Mouse (Mus musculus): ENCODE data around the gene Eps15l1.

Gene Eps15l1

DNA sequence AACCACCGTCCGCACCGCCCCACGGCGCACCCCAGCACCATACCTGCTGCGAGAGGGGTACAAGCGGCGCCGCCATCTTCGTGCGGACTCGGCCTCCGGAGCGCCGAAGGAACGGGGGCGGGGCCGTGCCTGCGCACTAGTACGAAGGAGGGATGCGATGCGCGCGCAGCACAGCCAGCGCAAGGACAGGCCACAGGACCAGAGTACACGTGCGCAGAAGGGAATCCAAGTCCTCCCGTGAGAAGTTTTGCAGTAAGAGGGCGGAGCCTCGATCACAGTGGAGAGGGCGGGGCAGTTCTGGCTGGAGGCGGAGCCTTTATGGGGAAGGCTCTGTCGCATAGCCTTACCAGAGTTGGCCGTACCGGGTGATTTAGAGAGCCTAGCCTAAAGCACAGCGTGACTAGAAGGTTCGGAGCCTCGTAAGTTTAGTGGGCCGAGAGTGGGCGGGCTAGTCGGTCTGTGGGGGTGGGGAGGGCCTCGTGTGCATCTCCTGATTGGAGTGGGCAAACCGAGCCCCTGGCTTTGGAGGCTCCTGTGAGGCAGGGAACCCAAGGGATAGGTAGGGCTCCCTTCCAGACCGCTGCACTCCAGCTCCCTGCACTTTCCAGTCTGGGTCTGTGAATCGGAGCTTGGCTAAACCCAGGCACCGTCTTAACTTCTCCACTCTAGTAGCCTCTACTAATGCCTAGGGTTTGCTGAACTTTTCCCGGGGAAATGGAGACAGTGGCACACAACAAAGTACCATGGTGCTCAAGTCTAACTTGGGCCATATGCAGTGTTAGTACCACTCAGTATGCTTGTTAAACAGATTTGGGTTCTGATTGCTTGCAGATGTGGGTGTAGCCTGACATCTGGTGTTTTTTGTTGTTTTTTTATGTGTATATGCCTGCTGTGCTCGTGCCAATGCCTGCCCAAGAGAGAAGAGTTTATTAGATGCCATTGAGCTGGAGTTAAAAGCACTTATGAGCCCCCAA is at the start of gene Eps15l1:
Gene Eps15l1 (minus strand): TSS at position 99 of the 974 bp plus-strand sequence.
- peak; percentile 98 for DNase-seq (ENCODE audit: low spot score in 2 of 2)

DNA sequence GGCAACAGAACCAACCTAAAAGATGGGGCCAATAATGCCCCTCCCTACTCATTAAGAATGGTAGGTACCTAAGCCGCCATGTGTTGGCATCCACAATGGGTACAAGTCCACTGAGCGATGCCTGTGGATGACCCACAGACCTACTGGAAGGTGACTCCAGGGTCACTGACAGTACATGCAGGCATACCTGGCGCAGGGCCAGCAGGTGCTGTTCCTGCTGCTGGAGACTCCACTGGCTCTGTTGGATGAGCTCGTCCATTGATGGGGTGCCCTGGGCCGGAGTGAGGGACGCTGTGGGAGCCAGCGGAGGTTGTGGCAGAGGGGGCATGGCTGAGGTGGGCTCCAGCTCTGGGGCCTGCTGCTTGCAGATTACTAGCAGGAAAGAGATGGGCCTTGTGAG is 49.4 kb upstream of the Eps15l1 start:
- DNase-seq (ENCODE audit: low spot score in 2 of 2), result no peak

DNA sequence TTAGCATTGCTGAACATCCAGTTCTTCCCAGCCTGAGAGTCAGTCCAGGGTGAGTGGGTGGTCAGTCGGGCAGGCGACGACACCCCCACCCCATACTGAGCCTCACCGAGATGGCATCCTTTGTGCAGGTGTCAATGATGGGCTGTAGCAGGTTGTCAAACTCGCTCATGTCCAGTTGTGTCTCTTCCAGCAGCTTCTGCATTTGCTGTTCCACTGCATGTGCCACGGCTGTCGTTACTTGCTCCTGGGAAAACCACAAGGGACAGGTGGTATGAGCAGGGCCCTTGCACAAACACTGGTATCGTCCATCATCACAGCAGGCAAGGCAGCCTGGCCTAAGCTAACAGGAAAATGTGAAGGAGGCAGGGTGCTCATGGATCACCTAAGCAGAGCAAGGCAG is 48.7 kb upstream of the Eps15l1 start:
- DNase-seq (ENCODE audit: low spot score in 2 of 2), result no peak

- DNase-seq (ENCODE audit: low spot score in 2 of 2), result no peak
Measured at GRCm38 (mm10) chr8:72469243-72469642, 48.0 kb upstream of the Eps15l1 start.

DNA sequence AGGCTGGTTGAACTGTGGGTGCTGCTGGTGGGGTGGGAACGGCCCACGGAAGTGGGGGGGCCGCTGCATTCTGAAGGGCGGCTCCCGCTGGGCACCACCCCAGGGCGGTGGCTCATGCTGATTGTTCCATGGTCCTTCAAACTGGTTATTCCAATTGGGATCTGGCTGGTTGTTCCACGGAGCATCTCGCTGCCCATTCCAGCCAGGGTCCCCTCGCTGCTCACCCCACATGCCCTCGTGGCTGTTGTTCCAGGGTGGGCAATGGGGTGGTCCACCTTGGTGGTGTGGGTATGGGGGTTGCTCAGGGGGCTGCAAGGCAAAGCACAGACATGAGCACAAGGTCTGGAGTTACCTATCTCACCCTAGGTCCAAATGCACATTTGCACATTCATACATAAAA is 43.0 kb upstream of the Eps15l1 start:
- DNase-seq (ENCODE audit: low spot score in 2 of 2), result no peak

DNA sequence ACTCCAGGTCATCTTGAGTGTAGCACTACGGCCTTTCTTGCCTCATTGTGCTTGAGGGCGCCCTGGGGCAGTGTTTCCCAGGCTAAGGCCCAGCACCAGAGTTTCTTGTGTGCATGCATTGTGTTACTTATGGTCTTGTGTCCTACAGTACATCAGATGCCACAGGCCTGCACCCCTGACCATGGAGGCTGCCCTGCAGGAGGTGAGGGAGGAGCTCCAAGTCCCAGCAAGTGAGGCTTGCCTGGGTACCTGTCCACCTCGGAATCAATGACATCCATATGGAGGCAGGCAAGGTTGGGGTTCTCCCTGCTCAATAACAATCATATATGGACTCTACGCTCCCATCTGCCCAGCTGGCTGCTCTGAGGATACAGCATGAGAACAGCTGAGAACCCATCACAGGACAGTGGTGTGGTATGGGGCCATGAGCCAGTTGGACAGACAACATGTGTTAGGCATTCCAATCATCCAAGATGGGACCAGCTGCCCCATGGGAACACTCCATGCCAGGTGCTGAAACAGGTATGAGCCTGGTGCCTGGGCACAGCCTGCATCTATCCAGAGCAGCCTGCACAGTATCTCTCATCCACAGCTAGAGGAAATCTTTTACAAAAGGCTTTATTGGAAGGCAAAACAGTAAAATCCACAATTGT is 38.7 kb upstream of the Eps15l1 start:
- no peak for DNase-seq (ENCODE audit: low spot score in 2 of 2)

DNA sequence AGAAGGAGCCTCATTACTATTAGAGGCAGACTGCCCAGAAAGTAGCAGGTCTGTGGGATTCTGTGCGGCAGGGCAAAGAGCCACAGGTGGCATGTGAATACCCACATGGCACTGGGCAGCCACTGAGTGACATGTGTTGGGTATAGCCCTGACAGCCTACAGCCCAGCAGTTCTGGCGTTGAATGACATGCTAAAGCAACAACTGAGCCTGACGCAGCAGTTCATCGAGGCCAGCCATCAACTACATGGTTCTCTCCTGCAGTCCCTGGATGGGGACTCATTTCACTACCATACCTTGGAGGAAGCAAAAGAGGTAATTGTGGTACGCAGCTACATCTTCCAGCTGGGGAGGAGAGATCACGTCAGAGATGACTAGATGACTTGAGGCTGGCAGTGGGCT is 37.2 kb upstream of the Eps15l1 start:
- DNase-seq (ENCODE audit: low spot score in 2 of 2), result no peak

- no peak for DNase-seq (ENCODE audit: low spot score in 2 of 2)
Measured at GRCm38 (mm10) chr8:72457806-72458205, 36.5 kb upstream of the Eps15l1 start.

DNA sequence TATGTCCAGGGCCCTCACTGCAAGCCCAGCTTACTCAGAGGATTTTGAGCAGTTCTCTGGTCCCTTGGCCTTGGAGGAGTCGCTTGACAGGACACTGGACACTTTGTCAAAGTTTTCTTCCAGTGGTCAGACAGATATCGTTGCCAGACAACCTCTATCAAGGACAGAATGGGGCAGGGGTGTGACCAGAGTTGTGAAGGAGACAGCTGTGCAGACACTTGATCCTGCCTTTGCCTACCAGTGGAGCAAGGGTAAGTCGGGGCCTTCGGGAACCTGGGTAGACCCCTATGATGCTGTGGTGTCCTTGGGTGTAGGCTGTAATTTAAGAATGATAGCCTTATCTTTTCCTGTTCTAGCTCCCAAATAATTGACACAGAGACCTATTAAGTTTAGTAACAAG is 34.1 kb upstream of the Eps15l1 start:
- no peak for DNase-seq (ENCODE audit: low spot score in 2 of 2)

DNA sequence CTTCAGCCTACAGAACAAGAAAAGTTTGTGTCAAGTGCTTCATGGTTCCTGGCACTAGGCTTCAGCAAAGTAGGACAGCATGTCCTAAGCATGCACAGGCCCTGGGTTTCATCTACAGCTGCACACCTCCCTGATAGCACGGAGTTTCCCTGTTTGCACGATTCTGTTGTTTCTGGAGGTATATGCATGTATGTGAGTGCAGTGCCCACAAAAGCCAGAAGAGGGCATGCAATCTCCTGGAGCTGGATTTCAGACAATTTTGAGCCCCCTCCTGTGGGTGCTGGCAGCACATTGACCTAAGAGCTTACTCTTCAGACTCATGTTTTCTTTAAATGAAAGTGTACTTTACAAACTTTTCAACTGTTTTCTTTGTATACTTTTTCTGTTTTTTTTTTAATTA is 32.6 kb upstream of the Eps15l1 start:
- DNase-seq (ENCODE audit: low spot score in 2 of 2), result no peak

DNA sequence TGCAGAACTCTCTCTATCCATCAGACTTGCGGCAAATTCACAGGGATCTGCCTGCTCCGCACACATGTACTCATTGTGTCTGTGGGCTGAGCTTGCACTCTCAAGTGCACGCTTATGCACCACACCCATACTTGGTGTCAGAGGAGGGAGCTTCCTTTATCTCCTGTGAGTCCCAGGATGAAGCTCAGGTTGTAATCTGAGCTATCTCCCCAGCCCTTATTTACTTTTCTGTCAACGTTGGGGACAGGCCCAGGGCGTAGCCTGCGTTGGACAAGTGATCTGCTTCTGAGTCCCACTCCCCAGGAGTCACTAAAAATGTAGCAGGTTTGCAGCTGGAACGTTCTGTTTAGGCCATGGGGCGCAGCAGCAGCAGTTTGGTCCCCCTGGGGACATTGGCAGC is 30.3 kb upstream of the Eps15l1 start:
- no peak for DNase-seq (ENCODE audit: low spot score in 2 of 2)

GRCm38 (mm10) chr8:72445071-72445470 is 23.8 kb upstream of the Eps15l1 start:
- no peak for DNase-seq (ENCODE audit: low spot score in 2 of 2)

DNA sequence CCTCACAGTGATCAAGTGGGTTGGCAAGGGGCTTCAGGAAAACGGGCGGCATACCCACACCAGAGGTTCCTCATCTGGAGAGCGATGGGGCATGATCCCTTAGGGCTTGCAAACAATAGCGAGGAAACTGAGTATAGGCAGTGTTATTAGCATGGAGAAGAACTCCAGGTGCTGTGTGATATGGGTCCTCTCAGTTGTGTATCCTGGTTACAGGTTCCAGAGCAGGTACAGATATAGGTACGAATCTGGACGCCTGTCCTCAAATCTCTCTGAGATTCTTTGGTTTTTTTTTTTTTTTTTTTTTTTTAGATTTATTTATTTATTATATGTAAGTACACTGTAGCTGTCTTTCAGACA is 22.7 kb upstream of the Eps15l1 start:
- no peak for DNase-seq (ENCODE audit: low spot score in 2 of 2)

DNA sequence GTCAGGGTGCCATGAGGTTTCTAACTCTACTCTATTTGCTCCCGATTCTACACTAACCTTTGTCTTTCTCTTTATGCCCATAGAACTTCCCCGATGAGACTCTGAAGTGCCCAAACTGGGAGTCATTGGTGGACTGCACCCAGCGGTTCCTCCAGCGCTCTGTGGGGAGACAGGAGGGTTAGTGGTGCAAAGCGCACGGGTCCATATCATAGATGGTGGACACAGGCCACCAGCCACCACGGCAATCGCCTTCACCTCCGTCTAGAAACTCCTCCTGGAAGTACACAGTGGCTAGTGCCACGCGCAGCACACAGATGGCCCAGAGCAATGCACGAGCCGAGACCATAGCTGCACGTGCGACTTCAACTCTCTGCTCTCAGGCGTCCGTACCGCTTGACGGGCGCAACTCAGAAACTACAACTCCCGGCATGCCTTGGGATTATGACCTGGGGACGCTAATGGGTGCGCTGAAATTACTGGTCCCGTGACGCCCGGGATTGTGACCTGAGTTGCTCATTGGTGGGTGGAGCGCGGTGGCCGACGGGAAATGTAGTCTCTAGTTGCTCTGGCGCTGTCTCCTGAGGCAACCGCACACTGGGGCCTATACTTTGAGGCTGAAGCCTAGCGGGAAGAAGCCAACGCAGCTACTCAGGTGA is 22.2 kb upstream of the Eps15l1 start, which contains the start of the genes Calr3 and 1700030K09Rik:
Gene Calr3 (minus strand): TSS at position 533 of the 656 bp plus-strand sequence.
Gene 1700030K09Rik (plus strand): TSS at position 543 of the 656 bp plus-strand sequence.
- peak; percentile 98 to 99 for DNase-seq (ENCODE audit: low spot score in 2 of 2)

DNA sequence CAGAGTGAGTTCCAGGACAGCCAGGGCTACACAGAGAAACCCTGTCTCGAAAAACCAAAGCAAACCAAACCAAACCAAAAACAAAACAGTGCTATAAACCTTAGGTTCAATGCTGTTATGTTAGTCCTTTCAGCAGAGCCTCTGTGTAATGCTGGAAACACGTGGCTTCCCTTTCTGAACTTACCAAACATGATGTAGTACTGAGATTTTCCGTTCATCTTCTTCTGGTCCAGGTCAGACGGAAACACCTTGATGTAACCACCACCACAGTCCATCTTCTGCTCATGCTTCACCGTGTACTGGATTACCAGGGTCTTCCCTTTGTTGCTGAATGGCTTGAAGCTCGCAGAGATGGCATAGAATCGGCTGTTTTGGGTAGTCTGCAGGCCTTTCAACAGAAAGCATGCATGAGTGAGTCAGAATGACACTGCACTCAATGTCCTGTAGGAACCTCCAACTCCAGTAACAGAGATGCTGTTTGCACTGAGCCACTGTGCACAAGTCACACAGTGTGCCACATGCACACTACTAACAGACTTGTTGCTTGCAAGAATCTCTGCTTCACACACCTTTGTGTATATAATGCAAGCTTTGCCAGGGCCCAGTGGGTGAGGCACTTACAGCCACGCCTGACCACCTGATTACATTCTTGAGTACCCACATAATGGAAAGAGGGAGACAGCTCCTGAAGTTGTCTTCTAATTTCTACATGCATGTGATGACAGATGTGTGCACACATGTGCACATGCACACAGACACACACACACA is 17.2 kb upstream of the Eps15l1 start:
- DNase-seq (ENCODE audit: low spot score in 2 of 2), result no peak

DNA sequence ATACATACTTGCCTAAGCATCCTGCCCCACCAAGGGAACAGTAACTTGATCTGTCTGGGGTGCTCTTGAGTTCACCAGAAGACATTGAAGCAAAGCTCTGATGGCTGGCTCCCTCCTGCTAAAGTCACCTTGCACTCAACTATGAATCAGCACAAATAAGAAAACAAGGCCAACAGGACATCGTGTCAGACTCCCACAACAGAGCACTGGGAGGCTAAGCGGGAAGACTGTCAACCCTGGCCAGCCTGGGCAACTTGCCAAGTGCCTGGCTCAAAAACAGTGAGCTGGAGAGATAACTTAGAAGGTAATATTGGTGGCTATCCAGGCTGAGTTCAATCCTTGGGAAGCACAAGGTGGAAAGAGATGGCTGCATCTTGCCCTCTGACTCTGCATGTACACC is 13.7 kb upstream of the Eps15l1 start:
- DNase-seq (ENCODE audit: low spot score in 2 of 2), result no peak

- DNase-seq (ENCODE audit: low spot score in 2 of 2), result no peak
Measured at GRCm38 (mm10) chr8:72429676-72430075, 8.4 kb upstream of the Eps15l1 start.

DNA sequence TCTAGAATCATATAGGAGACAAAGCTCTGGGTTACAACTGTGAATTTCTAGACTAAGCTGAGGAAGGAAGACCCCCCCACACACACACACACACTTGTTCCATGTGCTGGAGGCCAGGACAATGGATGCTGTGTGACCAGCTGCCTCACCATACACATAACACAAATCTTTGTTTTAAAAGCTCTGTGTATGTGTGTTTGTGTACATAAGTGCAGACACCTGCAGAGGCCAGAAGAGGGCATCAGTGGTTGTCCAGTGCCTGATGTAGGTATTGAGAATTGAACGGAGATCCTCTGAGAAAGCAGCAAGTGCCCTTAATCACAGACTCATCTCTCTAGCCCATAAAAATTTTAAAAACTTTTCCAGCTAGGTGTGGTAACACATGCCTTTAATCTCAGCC is 1.7 kb upstream of the Eps15l1 start:
- DNase-seq (ENCODE audit: low spot score in 2 of 2), result no peak

- peak in 1 of 2 experiments; percentile 52 for DNase-seq (ENCODE audit: low spot score in 2 of 2)
Measured at GRCm38 (mm10) chr8:72420571-72421361, 494 bp downstream of the Eps15l1 start.

DNA sequence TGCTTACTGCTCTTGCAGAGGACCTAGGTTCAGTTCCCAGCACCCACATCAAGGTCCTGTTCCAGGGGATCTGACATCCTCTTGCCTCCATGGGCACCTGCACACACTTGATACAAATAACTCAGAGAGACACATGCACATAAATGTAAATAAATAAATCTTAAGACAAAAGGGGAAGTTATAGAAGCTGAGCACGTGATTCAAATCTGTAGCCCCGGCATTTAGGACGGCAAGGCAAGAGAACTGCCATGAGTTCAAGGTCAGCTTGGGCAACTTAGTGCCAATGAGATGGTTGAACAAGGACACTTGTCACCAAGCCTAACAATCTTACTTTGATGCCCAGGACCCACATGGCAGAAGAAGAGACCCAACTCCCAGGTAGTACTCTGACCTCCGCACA is 3.2 kb downstream of the Eps15l1 start:
- no peak for DNase-seq (ENCODE audit: low spot score in 2 of 2)

- DNase-seq (ENCODE audit: low spot score in 2 of 2), result no peak
Measured at GRCm38 (mm10) chr8:72415252-72415651, 6.0 kb downstream of the Eps15l1 start.
